Mouse (Mus musculus): Measurements from ENCODE around the gene Ccnd3.

- TF ChIP-seq POLR2A (IDR thresholded peaks at IDR 0.05; ENCODE audit: extremely low read depth, insufficient read depth, low read length) (no peak), CTCF (IDR thresholded peaks at IDR 0.05; ENCODE audit: low read depth, low read length) (no peak)
Measured at GRCm38 (mm10) chr17:47633999-47634770, 129.3 kb downstream of the Ccnd3 start.
